Mouse (Mus musculus): Measurements from ENCODE around the gene Ptpro.

- no peak for TF ChIP-seq POLR2A (IDR thresholded peaks at IDR 0.05; ENCODE audit: extremely low read depth, insufficient read depth, low read length)
- no peak for TF ChIP-seq CTCF (IDR thresholded peaks at IDR 0.05; ENCODE audit: low read depth, low read length)
Measured at GRCm38 (mm10) chr6:137343688-137344441, 91.7 kb downstream of the Ptpro start.

All from liver, adult 2 months (tissue).